ENCODE assay signal across 22 mouse cellular contexts in the genomic region with DNA sequence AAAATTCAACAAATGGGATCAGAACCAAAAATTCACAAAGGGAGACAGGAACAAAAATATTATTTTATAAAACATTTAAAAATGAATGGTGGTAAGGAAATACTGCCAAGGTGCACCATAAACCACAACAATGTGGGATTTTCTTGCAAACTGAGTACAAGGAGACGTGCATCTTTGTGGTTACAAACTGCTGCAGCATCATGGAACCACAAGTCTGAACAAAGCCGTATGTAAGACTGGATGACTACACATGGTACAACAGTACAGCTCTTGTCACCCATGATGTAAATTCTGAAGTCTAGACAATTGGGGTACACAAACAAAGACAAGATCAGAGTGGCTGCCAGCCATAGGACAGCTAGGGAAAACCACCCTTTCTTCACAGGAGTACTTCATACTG.
"Had no signal": no experiment of that assay in that cellular context is flagged by ENCODE, and none has a peak within 500 bp of the region (broad histone marks: within the 10 kb centered on the region; RNA-seq: fewer than 3 reads in every experiment).

No protein-coding gene starts in this region.

- ATAC-seq: forebrain, embryonic 13.5 days; forebrain, embryonic 14.5 days; forebrain, embryonic 15.5 days; forebrain, embryonic 16.5 days; forebrain, postnatal 0 days had no signal

- DNase-seq: cerebellum, adult 2 months; cerebellum, adult 8-10 months; cerebellum, adult 9-10 months; cerebellum, adult 9-11 months; cerebellum, postnatal 10 days; cerebellum, postnatal 14 days; cerebellum, postnatal 25 days; cerebellum, postnatal 36 days; embryo, embryonic 11 days; forebrain, postnatal 0 days; gastrocnemius, adult 2 months; gastrocnemius, postnatal 10 days; gastrocnemius, postnatal 14 days; gastrocnemius, postnatal 25 days; gastrocnemius, postnatal 36 days; heart, adult 11 months; heart, adult 18-20 months; heart, adult 2 months had no signal
